Mouse (Mus musculus) retina, embryonic 14.5 days (tissue): ENCODE data around the gene Hopx.
A peak's percentile ranks its signal among the peaks of the same experiment; 100 is the strongest.

ENCODE experiments used
- DNase-seq: peaks from one replicate; pipeline ENCODE4 v3.0.0-alpha.2; 2015; ENCODE audit warnings: low spot score

The Hopx gene

DNA sequence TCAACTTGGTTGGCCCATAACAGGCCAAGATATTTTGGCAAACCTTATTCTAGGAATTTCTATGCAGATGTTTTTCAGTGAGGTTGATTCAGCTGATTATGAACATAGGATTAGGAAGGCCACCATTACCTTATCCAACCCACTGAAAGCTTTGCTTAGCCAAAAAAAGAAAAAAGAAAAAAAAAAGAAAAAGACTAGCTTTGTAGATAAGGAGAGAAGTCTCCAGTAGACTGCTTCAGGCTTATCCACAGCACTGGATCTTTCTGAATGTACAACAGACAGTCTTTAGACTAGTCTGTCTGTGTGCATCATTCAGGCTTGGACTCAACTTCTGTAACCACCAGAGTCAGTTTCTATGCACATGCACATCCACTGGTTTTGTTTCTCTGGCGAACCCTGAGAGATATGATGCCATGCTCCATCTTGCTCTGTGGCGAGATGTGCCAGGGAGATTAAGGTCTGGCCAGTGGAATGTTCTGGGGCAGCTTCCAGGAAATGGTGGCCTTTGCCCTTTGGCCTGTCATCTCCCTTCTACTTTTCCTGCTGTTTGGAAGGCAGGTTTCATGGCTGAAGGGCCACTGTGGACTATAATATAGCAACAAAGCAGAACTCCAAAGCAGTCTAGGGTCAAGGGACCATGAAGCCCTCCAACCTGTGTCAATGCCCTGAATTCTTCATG is 17.7 kb upstream of the Hopx start:
- DNase-seq = no peak

DNA sequence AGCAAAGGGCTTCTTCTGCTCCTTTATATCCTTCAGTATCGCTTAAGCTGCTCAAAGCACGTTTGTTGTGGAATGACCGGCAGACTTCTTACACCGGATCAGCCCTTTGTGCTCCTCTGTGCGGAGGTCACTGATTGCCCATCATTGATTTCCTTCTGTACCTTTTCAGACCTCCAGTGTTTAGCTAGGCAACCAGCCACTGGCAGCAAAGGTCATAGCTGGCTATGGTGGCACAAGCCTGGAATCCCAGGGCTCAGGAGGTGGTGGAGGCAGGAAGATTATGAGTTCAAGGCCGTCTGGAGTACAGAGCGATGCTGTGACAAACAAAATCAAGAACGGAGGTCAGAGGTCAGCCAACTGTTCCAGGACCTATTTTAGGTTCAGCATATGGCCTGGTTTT is 17.0 kb upstream of the Hopx start:
- DNase-seq = no peak

DNA sequence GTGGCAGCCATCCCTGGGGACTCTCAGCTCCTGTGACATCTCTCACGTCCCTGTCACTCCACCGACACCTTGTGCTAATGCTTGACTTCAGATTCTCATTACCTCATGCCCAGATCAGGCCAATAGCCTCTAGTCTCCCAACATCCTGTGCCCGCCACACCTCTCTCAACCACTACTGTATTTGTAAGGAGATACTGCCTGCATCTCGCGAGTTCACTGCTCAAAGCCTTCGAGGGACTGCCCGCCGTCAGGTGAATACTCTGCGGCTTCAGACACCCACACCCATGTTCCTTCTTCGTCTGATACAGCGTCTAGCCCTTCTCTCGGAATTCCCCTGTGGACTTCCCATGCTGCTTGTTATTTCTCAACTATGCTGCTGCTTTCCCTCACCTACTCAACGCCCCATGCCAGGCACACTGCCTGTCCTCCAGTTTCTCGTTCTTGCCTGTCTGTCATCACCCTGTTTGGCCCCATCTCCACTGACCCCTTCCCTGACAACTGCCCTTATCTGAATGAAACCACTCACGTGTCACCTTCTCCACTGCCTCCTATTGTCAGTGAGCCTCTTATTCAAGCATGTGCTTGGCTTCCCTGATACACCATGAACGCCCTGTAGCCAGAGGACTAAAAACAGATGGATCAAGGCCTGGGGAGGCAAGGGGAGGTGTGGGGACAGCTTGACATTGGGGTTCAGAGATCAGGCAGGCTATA is 15.5 kb upstream of the Hopx start:
- DNase-seq = no peak

DNA sequence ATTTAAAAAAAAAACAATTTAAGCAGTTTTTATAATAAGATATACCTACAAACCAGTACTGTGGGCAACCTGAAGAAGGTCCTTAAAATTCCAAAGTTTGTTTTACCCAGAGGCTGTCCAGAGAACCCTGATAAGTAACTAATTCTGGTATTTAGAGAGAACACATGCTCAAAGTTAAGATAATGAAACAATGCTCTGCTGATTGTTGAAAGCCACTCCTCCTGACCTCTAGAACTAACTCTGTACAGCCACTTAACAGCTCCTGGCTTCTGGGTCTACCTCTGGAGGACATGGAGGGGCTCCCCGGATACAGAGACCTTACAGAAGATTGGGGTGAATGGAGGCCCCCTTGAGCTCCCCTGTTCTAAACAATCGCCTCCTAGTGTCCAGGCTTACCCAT is 15.0 kb upstream of the Hopx start:
- DNase-seq = no peak

DNA sequence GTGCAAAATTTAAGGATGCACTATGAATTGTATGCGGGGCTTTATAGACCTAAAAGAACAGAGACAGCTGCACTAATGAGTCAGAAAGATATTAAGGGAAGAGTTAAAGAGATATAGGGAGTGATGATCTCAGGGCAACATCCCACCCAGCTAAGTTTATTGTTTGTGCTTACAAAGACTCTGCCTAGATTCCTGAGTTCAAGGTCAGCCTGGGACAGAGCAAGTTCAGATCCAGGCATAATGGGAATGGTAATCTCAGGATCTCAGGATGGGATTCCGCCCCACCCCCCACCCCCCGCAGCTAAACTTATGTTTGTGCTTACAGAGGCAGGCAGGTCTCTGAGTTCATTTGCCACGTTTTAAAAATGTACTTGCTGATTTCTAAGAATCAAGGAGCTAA is 13.9 kb upstream of the Hopx start:
- DNase-seq = no peak

DNA sequence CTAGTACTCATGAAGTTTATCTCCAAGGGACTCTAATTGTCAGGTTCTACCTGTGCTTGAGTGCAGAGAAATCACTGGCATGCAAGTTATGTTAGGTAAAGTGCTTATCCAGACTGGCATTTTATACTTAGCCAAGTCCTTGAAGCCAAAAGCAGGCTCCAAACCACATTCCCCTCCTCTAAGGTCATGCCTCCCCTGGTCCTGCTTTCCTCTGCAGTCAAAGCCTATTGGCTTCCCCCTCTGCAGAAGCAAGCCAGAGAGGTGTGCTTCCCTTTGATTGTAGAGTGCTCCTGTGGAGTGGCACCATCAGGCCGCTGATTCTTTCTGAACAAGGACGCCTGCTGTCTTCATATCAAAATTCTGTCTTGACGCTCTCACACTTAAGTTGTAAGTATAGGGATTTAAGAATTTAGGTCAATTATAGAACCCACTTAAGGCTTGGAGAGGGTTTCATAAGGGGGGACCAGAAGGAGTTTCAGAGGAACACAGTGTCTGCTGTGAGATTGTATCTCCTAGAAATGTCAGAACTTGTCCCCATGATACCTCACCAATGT is 11.6 kb upstream of the Hopx start:
- DNase-seq = no peak

DNA sequence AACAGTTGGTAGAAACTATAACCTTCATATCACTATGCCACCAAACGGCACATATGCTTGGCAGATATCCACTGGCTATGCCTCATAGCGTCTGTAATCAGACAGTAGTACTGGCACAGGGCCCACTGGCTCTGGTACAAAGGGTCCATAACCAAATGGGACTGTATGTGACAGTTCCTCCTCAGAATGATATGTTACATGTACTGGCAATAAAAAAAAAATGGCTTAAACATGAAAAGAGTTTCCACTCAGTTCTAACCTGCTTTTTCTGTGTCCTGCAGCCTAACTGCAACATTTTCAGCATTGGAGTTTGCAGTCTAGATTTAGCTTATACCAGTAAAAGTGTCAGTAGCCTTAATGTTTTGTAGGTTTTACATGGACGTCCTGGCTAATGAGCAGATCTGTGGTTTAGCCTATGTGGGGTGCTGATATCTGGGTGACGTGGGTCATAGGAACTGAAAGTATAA is 9.9 kb upstream of the Hopx start:
- DNase-seq = no peak

DNA sequence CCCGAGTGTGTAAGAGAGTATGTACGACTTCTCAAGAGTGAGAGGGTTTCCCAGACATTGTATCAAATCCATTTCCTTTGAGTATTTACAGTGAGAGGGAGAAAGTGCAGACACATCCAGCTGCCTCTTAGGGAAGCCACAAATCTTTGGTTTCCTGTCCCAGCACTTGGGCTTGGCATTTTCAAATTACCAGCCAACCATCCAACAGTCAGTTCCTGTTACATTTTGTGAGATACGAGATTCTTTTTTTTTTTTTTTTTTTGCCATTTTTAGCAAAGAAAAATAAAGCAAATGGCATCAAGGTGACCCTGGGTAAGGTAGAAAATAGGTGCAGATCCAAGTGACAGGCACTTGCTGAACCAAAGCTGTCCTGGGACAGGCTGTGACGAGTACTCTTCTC is 9.2 kb upstream of the Hopx start:
- no peak for DNase-seq

DNA sequence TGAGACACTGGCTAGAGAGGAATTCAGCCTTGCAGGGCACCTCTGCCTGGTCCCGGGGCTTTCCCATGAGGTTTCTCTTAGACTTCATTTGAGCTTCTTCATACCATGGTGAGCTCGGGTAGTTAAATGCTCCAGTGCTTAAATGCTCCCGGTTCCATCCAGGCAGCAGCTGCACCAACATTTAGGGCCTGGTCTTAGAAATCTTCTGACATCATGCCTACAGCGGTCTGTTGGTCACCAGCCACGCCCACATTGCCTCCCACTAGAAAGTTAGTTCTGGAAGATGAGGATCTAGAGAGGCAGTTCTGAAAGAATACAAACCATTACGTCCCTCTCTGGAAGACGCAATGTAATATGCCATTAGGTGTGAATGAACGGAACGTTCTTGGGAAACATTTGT is 8.7 kb upstream of the Hopx start:
- no peak for DNase-seq

DNA sequence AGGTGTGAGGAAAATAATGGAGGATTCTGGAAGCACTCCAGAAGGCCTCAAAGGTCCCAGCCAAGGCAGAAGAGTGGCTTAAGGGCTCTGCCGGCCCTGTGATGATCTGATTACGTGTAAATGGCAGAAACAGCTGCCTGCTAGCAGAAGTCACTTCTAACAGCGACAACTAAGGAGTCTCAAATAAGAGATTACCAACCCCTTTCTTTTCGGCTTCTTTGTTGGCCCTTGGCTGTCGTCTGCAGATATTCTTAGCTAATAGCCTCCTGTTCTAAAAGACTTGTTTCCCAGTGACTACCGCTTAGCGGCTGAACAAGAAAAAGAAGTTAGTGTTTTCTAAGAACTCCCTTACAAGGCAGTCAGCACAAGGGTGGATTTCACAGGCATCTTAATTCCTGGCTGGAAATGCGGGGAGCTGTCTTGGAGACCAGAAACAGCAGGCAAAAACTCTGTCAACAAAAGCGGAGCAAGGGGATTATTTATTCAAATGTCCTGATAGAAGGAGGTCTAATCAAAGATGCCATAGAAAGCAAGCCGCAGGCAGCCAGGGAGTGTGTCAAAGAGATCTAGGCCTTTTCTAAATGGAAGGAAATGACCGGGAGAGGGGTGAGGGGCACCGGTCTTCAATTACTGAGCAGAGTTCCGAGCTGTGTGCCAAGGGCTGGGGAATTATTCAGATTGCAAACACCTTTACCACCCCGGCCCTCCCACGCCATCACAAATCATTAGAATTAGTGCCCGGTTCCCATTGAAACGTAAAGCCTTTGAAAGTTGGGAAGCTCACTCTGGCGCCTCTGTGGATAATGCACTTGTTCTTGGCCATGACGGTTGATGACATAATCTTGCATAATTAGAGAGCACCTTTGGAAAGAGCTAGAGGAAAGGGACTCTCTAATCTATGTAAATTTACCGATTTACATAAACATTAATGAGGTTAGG is 7.6 kb upstream of the Hopx start:
- peak; percentile 51 for DNase-seq

DNA sequence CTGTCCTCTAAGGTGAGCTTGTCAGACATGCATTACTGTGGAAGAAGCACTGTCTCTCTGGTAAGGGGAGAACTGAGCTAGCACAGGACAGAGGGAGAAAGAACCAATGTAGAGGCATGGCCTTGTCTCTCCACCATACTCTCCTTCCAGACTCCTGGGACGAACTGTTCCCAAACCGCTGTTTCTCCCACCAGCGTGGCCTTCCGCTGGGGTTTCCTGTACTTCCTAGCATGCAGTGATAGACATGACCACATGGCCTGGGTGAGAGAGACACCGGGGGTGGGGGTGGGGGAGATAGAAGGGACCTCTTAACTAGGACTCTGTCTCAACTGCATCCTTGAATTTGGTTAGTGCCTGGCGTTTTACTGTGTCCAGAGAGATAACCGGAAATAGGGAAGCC is 5.8 kb upstream of the Hopx start:
- no peak for DNase-seq

DNA sequence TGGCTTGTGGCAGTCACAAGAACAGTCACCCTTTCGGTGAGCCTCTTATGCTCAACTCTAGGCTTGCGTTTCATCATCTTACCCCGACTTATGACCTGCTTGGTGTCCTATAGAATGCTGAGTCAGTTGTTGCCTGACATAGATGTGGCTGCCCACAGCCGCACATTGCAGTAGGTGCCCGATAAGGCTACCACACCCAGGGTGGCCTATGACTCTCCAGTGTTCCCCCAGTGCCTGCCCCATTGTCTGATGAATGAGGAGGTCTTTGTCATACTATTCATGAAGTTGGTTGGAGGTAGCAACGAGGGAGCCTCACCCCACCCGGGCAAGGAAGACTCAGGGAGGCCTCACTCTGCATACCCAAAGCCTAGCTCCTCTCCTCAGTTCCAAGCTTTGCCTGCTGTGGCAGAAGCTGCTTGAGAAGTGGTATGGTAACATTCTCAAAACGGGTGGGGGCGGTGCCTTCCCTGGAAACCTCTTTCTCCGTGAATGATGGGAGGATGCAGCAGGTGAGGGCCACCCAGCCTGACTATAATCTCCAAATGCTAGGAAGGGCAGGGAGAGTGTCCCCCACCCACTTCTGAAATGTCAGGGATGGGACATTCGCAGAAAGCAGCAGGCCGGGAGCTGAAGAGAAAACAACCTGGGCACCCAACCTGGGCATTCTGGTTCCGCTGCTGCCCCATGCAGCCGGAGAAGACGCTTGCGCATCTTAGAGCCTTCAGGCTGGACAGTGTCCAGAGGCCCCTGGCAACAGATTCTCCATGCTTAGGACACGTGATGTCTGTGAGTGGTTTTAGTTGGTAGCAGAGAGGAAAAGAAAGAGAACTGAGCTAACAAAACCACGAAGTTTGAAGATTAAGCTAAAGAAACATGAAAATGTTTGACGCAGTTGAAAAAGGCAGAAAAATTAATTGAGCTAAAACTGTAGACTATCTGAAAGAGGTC is 4.8 kb upstream of the Hopx start:
- no peak for DNase-seq

DNA sequence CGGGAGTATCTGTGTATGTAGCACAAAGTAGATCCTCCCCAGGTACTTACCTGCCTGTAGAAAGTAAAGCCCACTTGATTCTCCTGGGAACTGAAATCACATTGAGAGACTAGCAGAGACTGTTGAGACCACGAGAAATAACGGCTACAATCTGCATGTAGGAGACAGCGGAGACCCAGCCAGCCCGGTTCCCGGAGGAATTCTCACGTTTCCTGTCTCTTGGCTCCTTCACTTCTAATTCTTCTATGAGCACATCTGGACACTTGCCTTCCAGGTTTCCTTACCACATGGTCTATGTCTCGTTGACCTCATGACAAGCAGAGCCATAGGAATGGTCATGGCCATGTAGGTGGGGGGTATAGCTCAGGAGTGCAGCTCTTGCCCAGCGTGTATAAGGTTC is 811 bp upstream of the Hopx start:
- no peak for DNase-seq

DNA sequence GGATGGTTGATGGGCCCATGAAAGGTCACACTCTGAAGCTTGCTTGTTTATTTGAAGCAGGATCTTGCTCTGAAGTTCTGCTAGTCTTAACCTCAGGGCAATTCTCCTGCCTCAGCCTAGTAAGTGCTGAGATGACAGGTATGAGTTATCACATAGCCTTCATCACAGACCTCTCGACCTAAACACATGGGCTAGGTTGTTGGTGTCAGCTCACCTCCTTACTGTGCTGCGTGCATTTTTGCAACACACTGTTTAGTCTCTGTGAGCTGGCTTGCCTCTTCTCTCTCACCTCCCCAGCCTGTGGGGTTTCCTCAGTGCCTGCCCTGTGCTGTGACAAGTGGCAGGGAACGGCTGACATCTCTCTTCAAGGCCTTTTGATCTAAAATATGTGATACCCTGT is 1.1 kb downstream of the Hopx start:
- DNase-seq = no peak

DNA sequence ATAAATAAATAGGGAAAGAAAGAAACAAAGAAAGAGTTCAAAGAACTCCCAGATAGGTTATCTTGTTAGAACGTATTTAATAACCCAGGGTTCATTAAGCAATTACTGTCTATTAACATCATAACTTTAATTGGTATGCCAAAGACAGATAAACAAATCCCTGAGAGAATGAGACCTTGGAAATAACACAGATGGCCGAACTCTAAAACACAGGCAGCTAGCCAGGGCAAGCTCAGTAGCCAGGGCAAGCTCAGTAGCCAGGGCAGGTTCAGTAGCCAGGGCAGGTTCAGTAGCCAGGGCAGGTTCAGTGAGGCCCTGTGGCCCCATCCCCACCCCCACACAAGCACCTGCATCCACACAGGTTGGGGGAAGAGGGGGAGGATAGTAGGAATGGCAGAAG is 2.9 kb downstream of the Hopx start:
- DNase-seq = no peak

DNA sequence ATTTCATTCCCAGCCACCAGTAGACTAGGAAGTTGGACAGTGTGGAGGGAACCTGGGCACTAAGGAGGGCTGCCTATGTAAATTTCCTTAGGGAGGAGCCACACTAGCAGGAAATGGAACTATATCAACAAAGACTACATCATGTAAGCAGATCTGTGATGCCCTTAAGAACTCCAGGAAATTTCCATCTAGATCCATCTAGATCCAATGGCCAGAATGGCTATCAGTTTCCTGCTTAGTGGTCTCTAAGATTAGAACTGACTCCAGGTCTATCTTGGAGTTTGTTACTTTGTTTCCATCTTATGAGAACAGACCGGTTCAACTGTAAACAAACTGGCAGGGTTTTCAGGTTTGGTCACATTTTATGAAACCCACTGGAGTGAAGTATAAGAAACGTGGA is 5.1 kb downstream of the Hopx start:
- no peak for DNase-seq

DNA sequence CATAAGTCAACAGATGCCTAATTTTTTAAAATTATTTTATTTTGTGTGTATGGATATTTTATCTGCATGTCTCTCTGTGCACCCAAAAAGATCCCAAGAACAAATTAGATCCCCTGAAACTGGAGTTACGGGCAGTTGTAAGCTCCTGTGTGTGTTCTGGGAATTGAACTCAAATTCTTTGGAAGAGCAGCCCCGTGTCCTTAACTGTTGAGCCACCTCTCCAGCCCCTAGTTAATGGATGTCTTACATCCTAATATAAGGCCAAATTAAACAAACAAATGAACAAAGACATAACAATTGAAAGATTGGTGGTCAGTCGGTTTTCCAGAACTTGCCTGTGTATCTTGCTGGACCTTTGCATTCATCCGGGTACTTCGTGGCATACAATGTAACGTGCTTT is 6.1 kb downstream of the Hopx start:
- DNase-seq = no peak

DNA sequence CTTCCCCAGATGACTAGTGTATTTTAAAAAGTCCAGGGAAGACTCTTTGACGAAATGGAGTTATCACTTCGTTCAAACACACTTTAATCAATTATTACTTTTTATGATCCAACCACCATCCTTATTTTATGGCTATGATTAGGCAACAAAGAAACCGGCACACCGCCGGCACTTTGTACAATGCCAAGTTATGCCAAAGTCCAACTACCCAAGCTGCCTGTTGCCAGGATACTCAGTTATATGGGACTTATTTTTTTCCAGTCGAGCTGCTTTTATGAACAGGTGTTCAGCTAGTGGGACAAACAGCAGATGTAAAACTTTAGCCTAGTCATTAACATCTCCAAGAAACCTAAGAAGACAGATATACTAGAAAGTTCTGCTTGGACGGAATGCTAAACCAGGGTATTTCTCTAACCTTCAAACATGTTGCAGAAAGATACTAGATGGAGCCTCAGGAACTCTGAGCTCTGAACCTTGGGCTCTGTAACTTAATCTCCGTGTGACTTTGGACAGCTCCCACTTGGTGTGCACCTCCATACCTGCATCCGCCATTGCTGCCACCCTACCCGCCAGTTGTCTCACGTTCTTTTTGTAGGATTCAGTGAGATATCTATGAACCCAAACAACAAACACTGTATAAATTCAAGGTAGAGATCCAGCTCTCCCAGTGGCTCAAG is 7.6 kb downstream of the Hopx start:
- no peak for DNase-seq

DNA sequence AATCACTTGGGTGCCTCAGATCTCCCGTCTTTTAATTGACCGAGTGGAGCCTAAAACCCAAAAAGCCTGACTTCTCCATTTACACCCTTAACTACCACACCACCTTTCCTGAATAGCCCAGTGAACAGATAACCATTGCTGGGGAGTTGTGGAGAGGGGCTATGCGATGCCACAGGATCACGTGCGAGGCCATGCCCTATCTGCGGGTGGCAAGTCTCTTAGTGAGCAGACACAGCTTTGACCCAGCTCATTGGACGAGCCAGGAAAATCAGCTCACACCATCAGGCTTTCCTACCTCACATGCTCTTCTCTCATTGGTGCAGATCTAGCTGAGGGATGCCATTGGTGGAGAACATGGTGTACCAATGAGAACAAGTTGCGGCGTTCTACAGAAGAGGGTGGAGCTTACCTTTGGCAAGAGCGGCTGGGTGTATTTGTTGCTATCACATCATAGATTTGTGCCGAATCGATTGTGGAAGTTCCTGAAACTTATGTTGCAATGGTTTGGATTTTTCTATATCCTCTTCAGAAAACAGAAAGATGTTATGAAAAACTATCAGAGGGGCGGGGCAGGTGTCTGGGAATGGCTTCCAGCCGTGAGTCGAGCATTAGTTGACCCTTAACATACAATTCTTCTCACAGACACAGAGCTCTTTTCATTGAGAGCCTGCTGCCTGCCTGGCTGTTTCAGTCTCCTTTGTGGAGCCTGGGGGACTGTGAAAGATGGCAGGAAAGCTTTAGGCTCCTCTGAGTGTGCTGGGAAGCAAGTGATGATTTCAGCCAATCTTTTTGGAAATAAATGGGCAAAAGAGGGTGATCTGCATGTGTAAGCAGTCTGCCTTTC is 12.2 kb downstream of the Hopx start:
- no peak for DNase-seq

DNA sequence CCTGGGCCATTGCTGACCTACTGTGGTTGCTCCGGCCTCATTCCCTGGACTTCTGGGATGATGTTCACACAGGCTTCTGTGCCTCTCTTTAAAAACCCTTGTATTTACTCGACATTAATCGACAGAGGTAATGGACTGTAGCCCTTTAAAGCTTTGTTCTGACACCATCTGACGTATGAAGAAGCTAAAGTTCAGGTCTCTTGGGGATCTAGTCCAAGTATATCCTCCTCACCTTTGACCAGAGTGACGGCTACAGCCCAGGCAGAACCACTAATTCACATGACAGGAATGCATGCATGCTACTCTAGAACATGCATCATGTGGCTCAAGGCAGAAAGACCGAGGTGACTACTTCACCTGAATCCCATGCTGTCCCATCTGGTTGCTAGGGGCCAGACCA is 14.2 kb downstream of the Hopx start:
- DNase-seq = no peak
